Mouse (Mus musculus) olfactory bulb, adult 2 months (tissue): ENCODE measurements around the gene Clec2g.
"Not testable (repeated sequence)": the region's sequence is repeated elsewhere in the genome, so short reads cannot be mapped to it uniquely, and the experiment has no call there.

Experiments
- CTCF ChIP-seq: fragments of 200-500 bp; IDR thresholded peaks from 2 replicates; pipeline ENCODE4 v1.5.1; 2012; ENCODE audit warnings: low read depth, mild to moderate bottlenecking, low read length, moderate library complexity; ENCODE audit not compliant: insufficient read depth
- POLR2A ChIP-seq: fragments of 200-500 bp; IDR thresholded peaks from 2 replicates; pipeline ENCODE4 v1.6.1; 2012; ENCODE audit warnings: mild to moderate bottlenecking, low read depth, low read length, moderate library complexity; ENCODE audit not compliant: insufficient read depth

DNA sequence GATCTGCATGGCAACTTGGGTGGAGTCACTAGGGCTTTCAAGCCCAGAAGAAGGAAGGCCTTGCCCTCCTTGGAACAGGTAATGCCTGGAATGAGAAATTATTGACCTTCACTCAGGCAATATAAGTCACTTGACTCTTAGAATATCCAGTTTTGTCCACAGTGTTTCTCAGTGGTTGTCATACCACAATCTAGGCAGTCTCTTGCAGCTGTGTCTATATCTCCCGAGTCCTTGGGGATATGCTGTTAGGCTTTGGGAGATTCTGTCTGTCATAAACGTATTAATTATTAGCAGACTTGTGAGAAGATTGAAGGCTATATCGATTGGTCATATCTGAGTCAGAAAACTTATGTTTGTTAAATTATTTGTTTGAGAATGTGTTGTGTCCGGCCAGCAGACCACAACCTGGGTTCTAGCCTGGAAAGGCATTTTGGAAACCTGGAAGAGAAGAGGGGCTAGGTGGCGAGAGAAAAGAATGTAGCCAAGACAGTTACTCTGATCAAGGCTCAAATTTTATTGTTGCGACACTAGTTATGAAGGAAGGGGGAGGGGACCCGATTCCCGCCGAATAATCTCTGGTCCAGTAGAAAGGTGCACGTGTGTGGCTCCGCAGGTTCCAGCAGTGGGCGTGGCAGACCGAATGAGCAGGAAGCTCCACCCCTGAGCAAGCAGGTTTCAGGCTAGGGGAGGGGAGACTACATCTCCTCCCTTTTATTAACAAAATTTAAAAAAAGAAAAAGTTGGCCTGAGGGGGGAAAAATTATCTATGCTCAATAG, 1.9 kb downstream of the Clec2g start:
- not testable (repeated sequence) for TF ChIP-seq POLR2A, CTCF
